Mouse (Mus musculus) megakaryocyte, embryonic 14.5 days (primary cell): ENCODE measurements at regions not wholly inside any gene's neighbourhood (a gene's known extent, or its start where the extent isn't known, plus 50 kb on each side); places are given as distances from the start of the nearest gene placed in this dataset.

Experiments
- FLI1 ChIP-seq: IDR thresholded peaks from 2 replicates; pipeline ENCODE4 v1.6.1; 2012; ENCODE audit warnings: low read length, inconsistent platforms, mixed read lengths
- GATA1 ChIP-seq: IDR thresholded peaks from 3 replicates; pipeline ENCODE4 v1.6.1; 2012; ENCODE audit warnings: mixed read lengths, low read length, inconsistent platforms, borderline replicate concordance

GRCm38 (mm10) chr2:168352626-168353025 lies 71.1 kb upstream of the Kcng1 start:
- TF ChIP-seq GATA1 (no peak), FLI1 (no peak)
